Mouse (Mus musculus) heart, embryonic 16.5 days (tissue): Measurements from ENCODE around the gene Swsap1. TPM values are rescaled to one million over a fixed set of nuclear protein-coding genes. Genes with fewer than 3 reads are reported as not detected.

Source experiments
- ATAC-seq: fragments of 200-750 bp; cut with Nextera tagmentation; replicated peaks from 2 replicates; pipeline ENCODE4 v1.8.0; 2017; ENCODE audit warnings: moderate number of reproducible peaks; ENCODE audit not compliant: insufficient read depth, low FRiP score; ENCODE audit errors: extremely low read depth
- H3K27ac ChIP-seq: fragments of 300-500 bp; sonication (generic); 2 replicates; pipeline ENCODE4 v1.5.1; 2014; ENCODE audit warnings: mild to moderate bottlenecking, low read length, control low read depth, moderate library complexity
- H3K27me3 ChIP-seq: fragments of 300-500 bp; sonication (generic); 2 replicates; pipeline ENCODE4 v1.6.1; 2014; ENCODE audit warnings: low read length, mixed read lengths; ENCODE audit not compliant: control insufficient read depth, insufficient read depth
- H3K36me3 ChIP-seq: fragments of 300-500 bp; sonication (generic); 2 replicates; pipeline ENCODE4 v1.6.1; 2014; ENCODE audit not compliant: control insufficient read depth, insufficient read depth
- H3K4me1 ChIP-seq: fragments of 300-500 bp; sonication (generic); 2 replicates; pipeline ENCODE4 v1.6.1; 2014; ENCODE audit warnings: low read length, mixed read lengths; ENCODE audit not compliant: control insufficient read depth, insufficient read depth
- H3K4me2 ChIP-seq: fragments of 300-500 bp; sonication (generic); 2 replicates; pipeline ENCODE4 v1.6.1; 2014; ENCODE audit warnings: low read depth, mild to moderate bottlenecking, control low read depth, low read length
- H3K4me3 ChIP-seq: fragments of 300-500 bp; sonication (generic); 2 replicates; pipeline ENCODE4 v1.5.1; 2014; ENCODE audit warnings: mild to moderate bottlenecking, control low read depth, low read length
- H3K9ac ChIP-seq: fragments of 300-500 bp; sonication (generic); 2 replicates; pipeline ENCODE4 v1.6.1; 2014; ENCODE audit warnings: low read length, control low read depth
- H3K9me3 ChIP-seq: fragments of 300-500 bp; sonication (generic); replicated peaks from 2 replicates; pipeline ENCODE4 v1.6.1; 2016; ENCODE audit warnings: low read length; ENCODE audit not compliant: control insufficient read depth
- WGBS: fragments of 180-500 bp; shearing (Covaris S2); extraction: QIAGEN DNeasy Blood & Tissue Kit; methylation state at CpG from one replicate; pipeline ENCODE4 v1.1.7; 2014; 5-methylcytosine and 5-hydroxymethylcytosine counted together
- polyA plus RNA-seq: library from polyadenylated mRNA; unstranded; fragments of >200 nt; fragmentation: Nextera tagmentation; extraction: Ambion mirVana; gene quantifications from 2 replicates; pipeline ENCODE4 v1.2.1, GENCODE M21; 2015

Gene Swsap1
- polyA plus RNA-seq, 1 experiment from 2014 or later, result 4.4 TPM

- peak overlapping the region; percentile 13; the same call in 1 of the 2 replicates for H3K4me2 ChIP-seq
- H3K27me3 ChIP-seq, result peaks cover 15% of the 10 kb centered on the region
- no peak overlapping the region for H3K27ac ChIP-seq
- no peak; the same call in 1 of the 2 replicates for ATAC-seq
- no peak overlapping the region for H3K9ac ChIP-seq
- no peak overlapping the region; the same call in 1 of the 2 replicates for H3K4me3 ChIP-seq
- H3K36me3 ChIP-seq, result no peaks in the 10 kb centered on the region
- H3K9me3 ChIP-seq, result no peaks in the 10 kb centered on the region
- no peaks in the 10 kb centered on the region for H3K4me1 ChIP-seq
- 15% methylated on average over 23 of the region's 23 CpGs for WGBS
These were observed 11.3 kb upstream of the Swsap1 start for GRCm38 (mm10) chr9:21944267-21944666.

- Histone ChIP-seq H3K4me1 (no peaks in the 10 kb centered on the region), H3K9ac (no peak overlapping the region), H3K9me3 (no peaks in the 10 kb centered on the region), H3K4me2 (peak overlapping the region; percentile 17; the same call in 1 of the 2 replicates), H3K36me3 (no peaks in the 10 kb centered on the region), H3K4me3 (no peak overlapping the region), H3K27ac (no peak overlapping the region), H3K27me3 (peaks cover 15% of the 10 kb centered on the region)
- no peak for ATAC-seq
- 5% methylated on average over 28 of the region's 28 CpGs for WGBS
These were observed 7.9 kb upstream of the Swsap1 start for GRCm38 (mm10) chr9:21947540-21948130.

GRCm38 (mm10) chr9:21948146-21948545 lies 7.4 kb upstream of the Swsap1 start:
- peaks cover 15% of the 10 kb centered on the region for H3K27me3 ChIP-seq

GRCm38 (mm10) chr9:21948790-21949189 lies 6.8 kb upstream of the Swsap1 start:
- Histone ChIP-seq H3K36me3 (no peaks in the 10 kb centered on the region), H3K27me3 (peaks cover 15% of the 10 kb centered on the region), H3K9ac (no peak overlapping the region), H3K27ac (no peak overlapping the region), H3K9me3 (no peaks in the 10 kb centered on the region), H3K4me3 (no peak overlapping the region), H3K4me2 (no peak overlapping the region), H3K4me1 (no peaks in the 10 kb centered on the region)
- ATAC-seq, result no peak
- WGBS, result 60% methylated on average over 6 of the region's 6 CpGs

More at GRCm38 (mm10) chr9:21948146-21948545, 7.4 kb upstream of the Swsap1 start:
- ATAC-seq, result no peak
- no peaks in the 10 kb centered on the region for H3K9me3 ChIP-seq
- no peak overlapping the region for H3K9ac ChIP-seq
- H3K4me3 ChIP-seq, result no peak overlapping the region
- no peaks in the 10 kb centered on the region for H3K4me1 ChIP-seq
- H3K36me3 ChIP-seq, result no peaks in the 10 kb centered on the region
- WGBS, result 47% methylated on average over 8 of the region's 8 CpGs
- H3K4me2 ChIP-seq, result no peak overlapping the region
- no peak overlapping the region for H3K27ac ChIP-seq

GRCm38 (mm10) chr9:21950322-21950721 lies 5.2 kb upstream of the Swsap1 start:
- Histone ChIP-seq H3K36me3 (no peaks in the 10 kb centered on the region), H3K4me3 (no peak overlapping the region), H3K9ac (no peak overlapping the region), H3K4me2 (no peak overlapping the region), H3K9me3 (no peaks in the 10 kb centered on the region), H3K27ac (no peak overlapping the region), H3K4me1 (no peaks in the 10 kb centered on the region), H3K27me3 (peaks cover 12% of the 10 kb centered on the region)
- ATAC-seq, result no peak
- WGBS, result 14% methylated on average over 11 of the region's 11 CpGs

- Histone ChIP-seq H3K27me3 (peaks cover 9% of the 10 kb centered on the region), H3K27ac (no peak overlapping the region), H3K36me3 (no peaks in the 10 kb centered on the region), H3K4me3 (no peak overlapping the region), H3K9ac (no peak overlapping the region), H3K4me1 (peaks cover 4% of the 10 kb centered on the region), H3K9me3 (no peaks in the 10 kb centered on the region), H3K4me2 (no peak overlapping the region)
- 61% methylated on average over 3 of the region's 3 CpGs for WGBS
- no peak for ATAC-seq
These were observed 3.6 kb upstream of the Swsap1 start for GRCm38 (mm10) chr9:21951977-21952376.

- H3K9ac ChIP-seq, result no peak overlapping the region
- no peak overlapping the region for H3K4me2 ChIP-seq
- no peaks in the 10 kb centered on the region for H3K9me3 ChIP-seq
- H3K4me1 ChIP-seq, result peaks cover 4% of the 10 kb centered on the region
- no peak overlapping the region for H3K4me3 ChIP-seq
- H3K36me3 ChIP-seq, result no peaks in the 10 kb centered on the region
- H3K27ac ChIP-seq, result no peak overlapping the region
- ATAC-seq, result no peak
- WGBS, result 10% methylated on average over 3 of the region's 3 CpGs
- no peaks in the 10 kb centered on the region; the same call in 1 of the 2 replicates for H3K27me3 ChIP-seq
These were observed 2.0 kb upstream of the Swsap1 start for GRCm38 (mm10) chr9:21953600-21953999.

- H3K4me1 ChIP-seq, result peaks cover 4% of the 10 kb centered on the region
- no peaks in the 10 kb centered on the region for H3K9me3 ChIP-seq
- 0 out of 2 replicates have a peak, but pooled peaks cover 2% of the 10 kb centered on the region for H3K27me3 ChIP-seq
- WGBS, result 75% methylated on average over 3 of the region's 3 CpGs
- 0 out of 2 replicates have a peak overlapping the region, but pooled peaks have one; percentile 69 for H3K4me2 ChIP-seq
- ATAC-seq, result no peak
- H3K4me3 ChIP-seq, result no peak overlapping the region
- no peaks in the 10 kb centered on the region for H3K36me3 ChIP-seq
- H3K9ac ChIP-seq, result no peak overlapping the region
- H3K27ac ChIP-seq, result no peak overlapping the region
These were observed 920 bp upstream of the Swsap1 start for GRCm38 (mm10) chr9:21954635-21955034.

GRCm38 (mm10) chr9:21955225-21955569 lies 358 bp upstream of the Swsap1 start:
- peak overlapping the region; percentile 69 for H3K4me2 ChIP-seq
- peak; percentile 56 for ATAC-seq
- H3K27ac ChIP-seq, result peak overlapping the region; percentile 92
- H3K36me3 ChIP-seq, result no peaks in the 10 kb centered on the region
- WGBS, result 2% methylated on average over 18 of the region's 18 CpGs
- H3K27me3 ChIP-seq, result peaks cover 5% of the 10 kb centered on the region
- peak overlapping the region; percentile 87 for H3K9ac ChIP-seq
- H3K4me3 ChIP-seq, result peak overlapping the region; percentile 78
- peaks cover 4% of the 10 kb centered on the region for H3K4me1 ChIP-seq
- no peaks in the 10 kb centered on the region for H3K9me3 ChIP-seq
